Mouse (Mus musculus) G1E (cell line): ENCODE results near the gene Hbb-bh1.

ENCODE experiments used
- CTCF ChIP-seq: IDR thresholded peaks from 2 replicates; pipeline ENCODE4 v1.5.1; 2012; ENCODE audit warnings: low read depth, low read length, inconsistent platforms, mixed read lengths
- GATA1 ChIP-seq: IDR thresholded peaks from 2 replicates; pipeline ENCODE4 v1.6.1; 2012; ENCODE audit warnings: borderline replicate concordance, low read length, inconsistent platforms, mixed read lengths
- GATA2 ChIP-seq: IDR thresholded peaks from 2 replicates; pipeline ENCODE4 v1.6.1; 2012; ENCODE audit warnings: low read depth, low read length, inconsistent platforms, borderline replicate concordance
- POLR2AphosphoS5 ChIP-seq: IDR thresholded peaks from 2 replicates; pipeline ENCODE4 v1.6.1; 2012; ENCODE audit warnings: low read depth, low read length, inconsistent platforms; ENCODE audit not compliant: insufficient replicate concordance

DNA sequence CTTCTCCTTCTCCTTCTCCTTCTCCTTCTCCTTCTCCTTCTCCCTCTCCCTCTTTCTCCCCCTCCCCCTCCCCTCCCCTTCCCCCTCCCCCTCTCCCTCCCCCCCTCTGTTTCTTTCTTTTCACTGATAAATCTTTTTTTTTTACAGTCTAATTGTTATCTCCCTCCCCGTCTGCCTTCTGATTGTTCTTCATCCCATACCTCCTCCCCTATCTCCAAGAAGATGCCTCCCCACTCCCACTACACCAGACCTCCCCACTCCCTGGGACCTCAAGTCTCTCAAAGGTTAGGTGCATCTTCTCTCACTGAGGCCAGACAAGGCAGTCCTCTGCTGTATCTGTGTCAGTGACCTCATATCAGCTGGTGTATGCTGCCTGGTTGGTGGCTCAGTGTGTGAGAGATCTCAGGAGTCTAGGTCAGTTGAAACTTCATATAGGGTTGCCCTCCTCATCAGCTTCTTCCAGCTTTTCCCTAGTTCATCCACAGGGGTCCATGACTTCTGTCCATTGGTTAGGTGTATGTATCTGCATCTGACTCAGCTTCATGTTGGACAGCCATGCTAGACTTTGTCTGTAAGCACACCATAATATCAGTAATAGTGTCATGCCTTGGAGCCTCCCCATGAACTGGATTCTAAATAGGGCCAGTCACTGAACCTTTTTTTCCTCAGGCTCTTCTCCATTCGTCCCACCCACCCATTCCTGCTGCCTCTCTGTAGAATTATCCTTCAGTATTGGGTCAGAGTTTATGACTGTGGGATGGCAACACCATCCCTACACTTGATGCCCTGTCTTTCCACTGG is 1.8 kb upstream of the Hbb-bh1 start:
- TF ChIP-seq CTCF (no peak), POLR2AphosphoS5 (no peak), GATA2 (no peak), GATA1 (no peak)
